Mouse (Mus musculus): ENCODE data around the gene Txn1.

DNA sequence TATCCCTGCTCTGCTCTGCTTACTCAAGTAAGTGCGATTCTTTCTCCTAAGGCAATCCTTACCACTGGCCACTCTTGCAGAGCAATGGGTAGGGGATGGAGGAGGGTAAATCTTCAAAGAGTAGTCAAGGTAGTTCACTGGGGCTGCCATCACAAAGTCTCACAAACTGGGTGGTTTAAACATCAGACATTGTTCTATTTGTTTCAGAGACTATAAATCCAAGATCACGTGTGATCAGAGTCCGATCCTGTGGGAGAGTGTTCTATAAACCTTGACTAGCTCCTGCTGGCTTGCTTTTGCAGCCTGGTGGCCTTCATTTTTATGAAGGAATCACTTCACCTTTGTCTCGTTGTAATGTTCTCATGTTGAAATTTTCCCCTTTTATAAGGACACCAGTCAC lies 39.5 kb downstream of the Txn1 start:
- TF ChIP-seq POLR2A (IDR thresholded peaks at IDR 0.05; ENCODE audit: borderline replicate concordance, extremely low read depth, insufficient read depth, insufficient read length, poor library complexity, severe bottlenecking) (no peak), CTCF (IDR thresholded peaks at IDR 0.05; ENCODE audit: borderline replicate concordance, extremely low read depth, insufficient read depth, insufficient read length) (no peak)
